Comparison of ENCODE assay signal across 13 mouse cellular contexts in genomic region chr1:85287063-85287462, GRCm38 (mm10). TPM values are rescaled to one million over a fixed set of nuclear protein-coding genes. Genes with fewer than 3 reads are reported as not detected.
DNase-seq lines count a peak whose midpoint lies in the region; ATAC-seq and TF ChIP-seq lines count a peak whose summit lies in the region.
"Not testable (repeated sequence)": the region's sequence is repeated elsewhere in the genome, so short reads cannot be mapped to it uniquely, and the experiment has no call there.
"Had no signal": no experiment of that assay in that cellular context is flagged by ENCODE, and none has a peak within 500 bp of the region (broad histone marks: within the 10 kb centered on the region; RNA-seq: fewer than 3 reads in every experiment).

No protein-coding gene starts in this region.

- TF ChIP-seq CTCF in E14TG2a.4 (conservative IDR thresholded peaks at IDR 0.05; ENCODE audit: low read length) = peak; percentile 30
- TF ChIP-seq CTCF in lung, postnatal 0 days (IDR thresholded peaks at IDR 0.05) = peak; percentile 32; the same call in 1 of the 2 replicates

- WGBS in lung, postnatal 0 days = 40% methylated on average over 4 of the region's 5 CpGs

- H3K36me3 ChIP-seq in E14TG2a.4 (ENCODE audit: insufficient read depth, low read length); lung, postnatal 0 days (ENCODE audit: insufficient read depth, low read length): not testable (repeated sequence)

- H3K27ac ChIP-seq in lung, postnatal 0 days (ENCODE audit: low read length) = not testable (repeated sequence)

- not testable (repeated sequence) for H3K4me2 ChIP-seq in lung, postnatal 0 days (replicated peaks; ENCODE audit: low read depth, low read length)

- not testable (repeated sequence) for H3K9me3 ChIP-seq in E14TG2a.4 (ENCODE audit: low read length); lung, postnatal 0 days (ENCODE audit: low read length)

- TF ChIP-seq EP300 in lung, postnatal 0 days (IDR thresholded peaks at IDR 0.05) = not testable (repeated sequence)

- not testable (repeated sequence) for H3K27me3 ChIP-seq in E14TG2a.4 (ENCODE audit: insufficient read depth, low read length); lung, postnatal 0 days (replicated peaks; ENCODE audit: insufficient read depth, low read length)

- peak; percentile 17 to 18 for DNase-seq in adrenal gland, postnatal 36 days
- DNase-seq in heart, adult 8-10 months (ENCODE audit: low spot score) = peak; percentile 24
- peak; percentile 18 to 74 for DNase-seq in kidney, adult 8-10 months
- DNase-seq in layer of hippocampus, adult 9-11 months = peak; percentile 4
- DNase-seq in lung, postnatal 0 days (ENCODE audit: low spot score) = not testable (repeated sequence)
- peak; percentile 26 to 31 for DNase-seq in spleen, postnatal 36 days (ENCODE audit: low spot score in 2 of 2)
- peak; percentile 22 for DNase-seq in urinary bladder, postnatal 14 days (ENCODE audit: low spot score)

- not testable (repeated sequence) for H3K4me1 ChIP-seq in E14TG2a.4 (replicated peaks; ENCODE audit: low read depth, low read length); lung, postnatal 0 days (ENCODE audit: insufficient read depth, low read depth, low read length)

- H3K9ac ChIP-seq in lung, postnatal 0 days (replicated peaks; ENCODE audit: low read depth) = not testable (repeated sequence)

- ATAC-seq in lung, postnatal 0 days = not testable (repeated sequence)

- H3K4me3 ChIP-seq in E14TG2a.4 (replicated peaks; ENCODE audit: low read length); lung, postnatal 0 days (ENCODE audit: low read depth, low read length): not testable (repeated sequence)

RNA-seq across cellular contexts. Expression of gene C130026I21Rik, which starts 16.7 kb away (rescaled TPM):
- total RNA-seq in adrenal gland, postnatal 36 days (2021) = under 1 TPM; 0.53 to 0.60 TPM
- total RNA-seq in heart, adult 8-10 months (2022) = 1 to 10 TPM in 2 of 4 experiments, under 1 TPM in 2; 0.60 to 4.6 (median 1.7) TPM
- polyA plus RNA-seq in lung, postnatal 0 days (2015; fragmentation: Nextera tagmentation; extraction: Ambion mirVana) = 0.72 and 1.1 TPM in 2 replicates
- polyA plus RNA-seq: forebrain, embryonic 12.5 days; heart, embryonic 10.5 days; hindbrain, embryonic 12.5 days; kidney, embryonic 14.5 days; neural tube, embryonic 11.5 days had no signal
